Mouse (Mus musculus) hindbrain, postnatal 0 days (tissue): ENCODE results near the gene Ddx39. TPM values are rescaled to one million over a fixed set of nuclear protein-coding genes. Genes with fewer than 3 reads are reported as not detected.

Source experiments
- ATAC-seq: fragments of 200-750 bp; cut with Nextera tagmentation; 2 replicates; pipeline ENCODE4 v1.8.0; 2017; ENCODE audit warnings: mild to moderate bottlenecking, moderate TSS enrichment, moderate library complexity
- DNase-seq: peaks from one replicate; pipeline ENCODE4 v3.0.0-alpha.2; 2015; ENCODE audit warnings: low spot score
- H3K27ac ChIP-seq: fragments of 300-500 bp; sonication (generic); 2 replicates; pipeline ENCODE4 v1.5.1; 2014; ENCODE audit warnings: mild to moderate bottlenecking
- H3K27me3 ChIP-seq: fragments of 300-500 bp; sonication (generic); 2 replicates; pipeline ENCODE4 v1.6.1; 2014; ENCODE audit warnings: low read length, mixed read lengths; ENCODE audit not compliant: insufficient read depth
- H3K36me3 ChIP-seq: fragments of 300-500 bp; sonication (generic); 2 replicates; pipeline ENCODE4 v1.6.1; 2014; ENCODE audit warnings: low read length, mixed read lengths; ENCODE audit not compliant: insufficient read depth
- H3K4me1 ChIP-seq: fragments of 300-500 bp; sonication (generic); 2 replicates; pipeline ENCODE4 v1.6.1; 2014; ENCODE audit warnings: antibody characterized with exemption, low read length, mixed read lengths; ENCODE audit not compliant: insufficient read depth
- H3K4me2 ChIP-seq: fragments of 300-500 bp; sonication (generic); 2 replicates; pipeline ENCODE4 v1.6.1; 2014; ENCODE audit warnings: low read depth, mild to moderate bottlenecking, low read length, moderate library complexity, mixed read lengths
- H3K4me3 ChIP-seq: fragments of 300-500 bp; sonication (generic); 2 replicates; pipeline ENCODE4 v1.5.1; 2014; ENCODE audit warnings: low read length
- H3K9ac ChIP-seq: fragments of 300-500 bp; sonication (generic); replicated peaks from 2 replicates; pipeline ENCODE4 v1.6.1; 2014; ENCODE audit warnings: mild to moderate bottlenecking, low read length, moderate library complexity, mixed read lengths
- H3K9me3 ChIP-seq: fragments of 300-500 bp; sonication (generic); 2 replicates; pipeline ENCODE4 v1.6.1; 2016; ENCODE audit warnings: low read length, mixed read lengths
- CTCF ChIP-seq: IDR thresholded peaks from 2 replicates; pipeline ENCODE4 v1.5.1; 2016; ENCODE audit warnings: antibody characterized with exemption, control low read depth, low read depth
- WGBS: fragments of 180-500 bp; shearing (Covaris S2); extraction: QIAGEN DNeasy Blood & Tissue Kit; methylation state at CpG from one replicate; pipeline ENCODE4 v1.1.7; 2014; 5-methylcytosine and 5-hydroxymethylcytosine counted together
- polyA plus RNA-seq: library from polyadenylated mRNA; unstranded; fragments of >200 nt; fragmentation: Nextera tagmentation; extraction: Ambion mirVana; gene quantifications from 2 replicates; pipeline ENCODE4 v1.2.1, GENCODE M21; 2015
- total RNA-seq: library from RNA; depleted of rRNA; stranded (reverse); fragments of >200 nt; gene quantifications from 2 replicates; pipeline ENCODE4 v1.2.3, GENCODE M21; 2014

Gene Ddx39
- total and polyA plus RNA-seq, 2 experiments from 2014 or later: 44.6 to 72.3 TPM

GRCm38 (mm10) chr8:83689264-83689663 lies 25.7 kb upstream of the Ddx39 start:
- DNase-seq: no peak
- Histone ChIP-seq H3K9ac (no peak overlapping the region), H3K4me2 (no peak overlapping the region), H3K27me3 (no peaks in the 10 kb centered on the region), H3K4me1 (no peaks in the 10 kb centered on the region), H3K27ac (no peak overlapping the region), H3K4me3 (no peak overlapping the region), H3K9me3 (no peaks in the 10 kb centered on the region), H3K36me3 (peaks cover 45% of the 10 kb centered on the region)
- no peak for ATAC-seq
- TF ChIP-seq CTCF: no peak
- 88% methylated on average over 6 of the region's 6 CpGs for WGBS

- no peak overlapping the region for H3K27ac ChIP-seq
- H3K4me1 ChIP-seq: peaks cover 16% of the 10 kb centered on the region
- no peak for TF ChIP-seq CTCF
- no peak overlapping the region for H3K9ac ChIP-seq
- H3K36me3 ChIP-seq: peaks cover 25% of the 10 kb centered on the region
- H3K4me3 ChIP-seq: no peak overlapping the region
- no peaks in the 10 kb centered on the region for H3K27me3 ChIP-seq
- ATAC-seq (no peak), DNase-seq (no peak)
- 92% methylated on average over 10 of the region's 10 CpGs for WGBS
- H3K4me2 ChIP-seq: no peak overlapping the region
- no peaks in the 10 kb centered on the region for H3K9me3 ChIP-seq
These were observed 21.3 kb upstream of the Ddx39 start for GRCm38 (mm10) chr8:83693609-83694236.

GRCm38 (mm10) chr8:83694369-83695160 lies 20.4 kb upstream of the Ddx39 start:
- Histone ChIP-seq H3K27me3 (no peaks in the 10 kb centered on the region), H3K27ac (no peak overlapping the region), H3K4me2 (no peak overlapping the region), H3K4me3 (no peak overlapping the region), H3K9ac (no peak overlapping the region), H3K36me3 (peaks cover 25% of the 10 kb centered on the region), H3K4me1 (peaks cover 19% of the 10 kb centered on the region), H3K9me3 (no peaks in the 10 kb centered on the region)
- 87% methylated on average over 11 of the region's 11 CpGs for WGBS
- TF ChIP-seq CTCF: no peak
- DNase-seq (no peak), ATAC-seq (no peak)

- 86% methylated on average over 10 of the region's 17 CpGs for WGBS
These were observed 19.4 kb upstream of the Ddx39 start for GRCm38 (mm10) chr8:83695351-83696106.

GRCm38 (mm10) chr8:83697374-83698220 lies 17.4 kb upstream of the Ddx39 start:
- peaks cover 20% of the 10 kb centered on the region for H3K4me1 ChIP-seq
- no peak for DNase-seq
- WGBS: 48% methylated on average over 19 of the region's 19 CpGs
- peak overlapping the region; percentile 95 for H3K4me2 ChIP-seq
- no peak; the same call in 1 of the 2 replicates for TF ChIP-seq CTCF
- peak overlapping the region; percentile 90 for H3K4me3 ChIP-seq
- peak overlapping the region; percentile 96 for H3K9ac ChIP-seq
- no peaks in the 10 kb centered on the region for H3K27me3 ChIP-seq
- H3K9me3 ChIP-seq: no peaks in the 10 kb centered on the region
- H3K27ac ChIP-seq: peak overlapping the region; percentile 85; the same call in 1 of the 2 replicates
- ATAC-seq: peak; percentile 18
- H3K36me3 ChIP-seq: peaks cover under 1% of the 10 kb centered on the region; the same call in 1 of the 2 replicates

More at GRCm38 (mm10) chr8:83695351-83696106, 19.4 kb upstream of the Ddx39 start:
- DNase-seq (no peak), ATAC-seq (no peak)
- Histone ChIP-seq H3K4me1 (peaks cover 20% of the 10 kb centered on the region), H3K27ac (no peak overlapping the region), H3K4me2 (no peak overlapping the region), H3K4me3 (no peak overlapping the region), H3K9me3 (no peaks in the 10 kb centered on the region), H3K9ac (no peak overlapping the region), H3K36me3 (peaks cover 21% of the 10 kb centered on the region), H3K27me3 (no peaks in the 10 kb centered on the region)
- no peak for TF ChIP-seq CTCF

- peak overlapping the region; percentile 96 for H3K9ac ChIP-seq
- TF ChIP-seq CTCF: no peak
- peak overlapping the region; percentile 95 for H3K4me2 ChIP-seq
- ATAC-seq: peak; percentile 41
- DNase-seq: peak; percentile 56
- H3K27ac ChIP-seq: peak overlapping the region; percentile 85
- no peaks in the 10 kb centered on the region for H3K9me3 ChIP-seq
- no peaks in the 10 kb centered on the region for H3K27me3 ChIP-seq
- peaks cover 20% of the 10 kb centered on the region for H3K4me1 ChIP-seq
- H3K36me3 ChIP-seq: no peaks in the 10 kb centered on the region
- WGBS: 4% methylated on average over 15 of the region's 15 CpGs
- H3K4me3 ChIP-seq: peak overlapping the region; percentile 90
These were observed 16.7 kb upstream of the Ddx39 start for GRCm38 (mm10) chr8:83698291-83698660.
